Mouse (Mus musculus): ENCODE data around the gene Abcd1. TPM values are rescaled to one million over a fixed set of nuclear protein-coding genes. Genes with fewer than 3 reads are reported as not detected.
A peak's percentile ranks its signal among the peaks of the same experiment; 100 is the strongest.

The Abcd1 gene
- total RNA-seq (2014; rRNA removed) (8.6 and 9.3 TPM in 2 replicates), polyA plus RNA-seq (2012; rRNA removed) (24.3 and 26.2 TPM in 2 replicates)

DNA sequence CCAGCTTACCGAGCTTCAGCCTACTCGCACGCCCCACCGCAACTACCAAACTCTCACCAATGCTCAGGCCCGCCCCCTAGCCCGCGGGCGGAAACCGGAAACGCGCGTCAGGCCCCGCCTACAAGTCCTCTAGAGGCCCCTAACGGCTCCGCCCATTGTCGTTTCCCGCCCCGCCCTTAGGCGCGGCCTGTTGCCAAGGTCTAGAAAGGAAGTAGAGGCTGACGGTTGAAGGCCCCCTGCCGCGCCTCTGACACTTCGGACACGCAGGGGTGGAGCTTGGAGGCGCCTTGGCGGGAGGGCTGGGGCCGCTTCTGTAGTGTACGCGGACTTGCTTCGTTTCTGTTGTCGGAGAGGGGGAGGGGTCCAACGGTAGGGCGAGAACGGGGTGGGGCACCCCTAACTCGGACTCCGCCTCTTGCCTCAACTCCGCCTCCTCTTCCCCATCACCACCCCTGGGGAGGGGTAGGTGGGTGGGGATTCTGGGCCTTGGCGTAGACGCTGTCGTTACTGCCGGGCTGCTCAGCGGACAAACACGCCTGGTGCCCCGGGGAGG is at the start of gene Abcd1, which contains the start of gene Bcap31:
TSS of gene Abcd1 (plus strand) at position 489 of the 553 bp plus-strand sequence.
TSS of gene Bcap31 (minus strand) at position 67 of the 553 bp plus-strand sequence.
- TF ChIP-seq POLR2A (IDR thresholded peaks at IDR 0.05; ENCODE audit: extremely low read depth, insufficient read depth, low read length) (peak; percentile 22), CTCF (IDR thresholded peaks at IDR 0.05; ENCODE audit: low read depth, low read length) (no peak)

DNA sequence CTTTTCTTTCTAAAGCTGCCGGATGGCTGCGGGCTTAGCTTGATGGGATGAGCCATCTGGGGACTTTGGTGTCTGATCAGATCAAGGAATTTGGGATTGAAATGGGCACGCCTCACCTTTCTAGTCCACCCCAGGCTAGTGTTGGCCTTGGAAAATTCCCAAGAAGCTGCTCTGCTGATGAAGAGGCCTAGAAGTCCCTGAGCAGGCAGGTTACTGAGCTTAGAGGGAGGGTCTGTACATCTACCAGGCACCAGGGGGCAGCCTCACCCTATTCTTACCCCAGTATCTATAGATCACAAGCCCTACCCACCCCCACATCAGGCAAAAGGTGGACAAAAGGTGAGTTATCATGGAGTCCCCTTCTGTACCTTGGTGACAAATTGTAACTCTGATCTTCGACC is 44.4 kb upstream of the Abcd1 start:
- 66% methylated on average over 4 of the region's 4 CpGs for WGBS
- DNase-seq (ENCODE audit: extremely low read depth, low read depth, low spot score) = peak; percentile 22
- H3K79me2 ChIP-seq (ENCODE audit: control insufficient read depth, insufficient read depth, low read length) = no peaks in the 10 kb centered on the region
- H3K27ac ChIP-seq (replicated peaks; ENCODE audit: insufficient read depth, low read depth, low read length) = no peak overlapping the region
- H3K9ac ChIP-seq (ENCODE audit: low read depth, low read length) = no peak overlapping the region
- peak; percentile 61 for TF ChIP-seq CTCF (IDR thresholded peaks at IDR 0.05; ENCODE audit: low read depth, low read length)
- TF ChIP-seq POLR2A (IDR thresholded peaks at IDR 0.05; ENCODE audit: extremely low read depth, insufficient read depth, low read length) = no peak
- H3K27me3 ChIP-seq (ENCODE audit: control insufficient read depth, insufficient read depth, low read length) = no peaks in the 10 kb centered on the region
- H3K4me1 ChIP-seq (ENCODE audit: control insufficient read depth, insufficient read depth, low read length) = peaks cover 5% of the 10 kb centered on the region
- no peaks in the 10 kb centered on the region for H3K36me3 ChIP-seq (ENCODE audit: control insufficient read depth, insufficient read depth, low read length)
- no peak overlapping the region for H3K4me3 ChIP-seq (ENCODE audit: insufficient read depth, low read depth, low read length)

More for the DNA sequence above, at the start of gene Abcd1, which contains the start of gene Bcap31:
- Histone ChIP-seq H3K27ac (replicated peaks; ENCODE audit: insufficient read depth, low read depth, low read length) (peak within 1 kb of the TSS; percentile 90), H3K9ac (ENCODE audit: low read depth, low read length) (peak within 1 kb of the TSS; percentile 72), H3K79me2 (ENCODE audit: control insufficient read depth, insufficient read depth, low read length) (no peaks in the 10 kb centered on the region), H3K4me1 (ENCODE audit: control insufficient read depth, insufficient read depth, low read length) (peaks cover 14% of the 10 kb centered on the region), H3K4me3 (ENCODE audit: insufficient read depth, low read depth, low read length) (peak within 1 kb of the TSS; percentile 67), H3K36me3 (ENCODE audit: control insufficient read depth, insufficient read depth, low read length) (peaks cover 12% of the 10 kb centered on the region), H3K27me3 (ENCODE audit: control insufficient read depth, insufficient read depth, low read length) (no peaks in the 10 kb centered on the region)
- DNase-seq (ENCODE audit: extremely low read depth, low read depth, low spot score) = peak; percentile 85
- WGBS = under 1% methylated on average over 32 of the region's 45 CpGs

DNA sequence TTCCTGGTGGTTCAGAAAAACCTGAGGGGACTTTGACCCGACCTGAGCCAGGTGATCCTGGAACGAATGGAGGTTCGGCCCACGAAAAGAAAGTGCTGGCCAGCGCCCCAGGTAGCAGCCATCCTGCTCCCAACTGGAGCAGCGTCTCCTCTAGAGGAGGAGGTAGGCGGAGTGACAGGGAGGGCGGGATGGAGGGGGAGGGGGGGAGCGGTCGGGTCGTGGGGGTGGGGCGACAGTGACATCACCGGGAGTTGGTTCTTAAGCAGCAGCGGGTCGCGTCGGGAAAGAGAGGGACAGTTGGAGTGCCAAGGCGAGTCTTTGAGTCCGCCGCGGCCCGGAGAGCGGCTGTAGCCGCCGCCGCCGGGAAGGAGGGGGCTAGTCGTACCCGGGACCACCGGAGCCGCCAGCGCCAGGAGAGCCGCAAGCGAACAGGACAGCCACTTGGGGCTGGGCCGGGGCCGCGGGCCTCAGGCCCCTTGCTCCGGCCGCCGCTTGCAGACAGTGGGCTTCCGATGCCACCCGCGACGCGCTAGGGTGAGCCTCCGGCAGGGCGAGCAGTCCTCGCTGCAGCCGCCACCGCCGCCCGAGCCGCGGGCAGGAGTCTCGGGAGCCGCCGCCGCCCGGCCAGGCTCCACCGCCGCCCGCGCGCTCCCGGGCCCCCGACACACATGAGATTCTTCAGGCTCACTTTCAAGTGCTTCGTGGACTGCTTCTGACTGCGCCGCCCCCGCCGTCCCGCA is 43.3 kb upstream of the Abcd1 start, which contains the start of gene Slc6a8:
TSS of gene Slc6a8 (plus strand) at position 272 of the 740 bp plus-strand sequence.
- Histone ChIP-seq H3K27me3 (ENCODE audit: control insufficient read depth, insufficient read depth, low read length) (no peaks in the 10 kb centered on the region), H3K9ac (ENCODE audit: low read depth, low read length) (peak within 1 kb of the TSS; percentile 87), H3K4me1 (ENCODE audit: control insufficient read depth, insufficient read depth, low read length) (peaks cover 5% of the 10 kb centered on the region), H3K4me3 (ENCODE audit: insufficient read depth, low read depth, low read length) (peak within 1 kb of the TSS; percentile 63), H3K36me3 (ENCODE audit: control insufficient read depth, insufficient read depth, low read length) (no peaks in the 10 kb centered on the region), H3K27ac (replicated peaks; ENCODE audit: insufficient read depth, low read depth, low read length) (no peak within 1 kb of the TSS; the same call in 1 of the 2 replicates), H3K79me2 (ENCODE audit: control insufficient read depth, insufficient read depth, low read length) (no peaks in the 10 kb centered on the region)
- peak; percentile 23 for DNase-seq (ENCODE audit: extremely low read depth, low read depth, low spot score)
- under 1% methylated on average over 39 of the region's 72 CpGs for WGBS
- 0 out of 2 replicates have a peak, but pooled peaks have one; percentile 32 for TF ChIP-seq POLR2A (IDR thresholded peaks at IDR 0.05; ENCODE audit: extremely low read depth, insufficient read depth, low read length)
- no peak for TF ChIP-seq CTCF (IDR thresholded peaks at IDR 0.05; ENCODE audit: low read depth, low read length)

DNA sequence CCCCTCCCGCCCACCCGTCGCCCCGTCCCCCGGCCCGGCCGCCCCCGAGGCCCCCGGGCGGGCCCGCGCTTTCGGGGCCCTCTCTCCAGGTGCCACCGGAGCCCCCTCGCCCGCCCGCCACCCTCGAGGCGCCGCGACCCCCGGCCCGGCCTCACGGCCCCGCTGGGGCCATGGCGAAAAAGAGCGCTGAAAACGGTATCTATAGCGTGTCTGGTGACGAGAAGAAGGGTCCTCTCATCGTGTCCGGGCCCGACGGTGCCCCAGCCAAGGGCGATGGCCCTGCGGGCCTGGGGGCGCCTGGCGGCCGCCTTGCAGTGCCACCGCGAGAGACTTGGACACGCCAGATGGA is 42.8 kb upstream of the Abcd1 start:
- no peaks in the 10 kb centered on the region for H3K27me3 ChIP-seq (ENCODE audit: control insufficient read depth, insufficient read depth, low read length)
- peaks cover 5% of the 10 kb centered on the region for H3K4me1 ChIP-seq (ENCODE audit: control insufficient read depth, insufficient read depth, low read length)
- peak overlapping the region; percentile 55 for H3K9ac ChIP-seq (ENCODE audit: low read depth, low read length)
- TF ChIP-seq POLR2A (IDR thresholded peaks at IDR 0.05; ENCODE audit: extremely low read depth, insufficient read depth, low read length) (no peak), CTCF (IDR thresholded peaks at IDR 0.05; ENCODE audit: low read depth, low read length) (no peak)
- H3K4me3 ChIP-seq (ENCODE audit: insufficient read depth, low read depth, low read length) = peak overlapping the region; percentile 63
- DNase-seq (ENCODE audit: extremely low read depth, low read depth, low spot score) = no peak
- no peak overlapping the region for H3K27ac ChIP-seq (replicated peaks; ENCODE audit: insufficient read depth, low read depth, low read length)
- 3% methylated on average over 17 of the region's 42 CpGs for WGBS
- H3K79me2 ChIP-seq (ENCODE audit: control insufficient read depth, insufficient read depth, low read length) = no peaks in the 10 kb centered on the region
- no peaks in the 10 kb centered on the region for H3K36me3 ChIP-seq (ENCODE audit: control insufficient read depth, insufficient read depth, low read length)

DNA sequence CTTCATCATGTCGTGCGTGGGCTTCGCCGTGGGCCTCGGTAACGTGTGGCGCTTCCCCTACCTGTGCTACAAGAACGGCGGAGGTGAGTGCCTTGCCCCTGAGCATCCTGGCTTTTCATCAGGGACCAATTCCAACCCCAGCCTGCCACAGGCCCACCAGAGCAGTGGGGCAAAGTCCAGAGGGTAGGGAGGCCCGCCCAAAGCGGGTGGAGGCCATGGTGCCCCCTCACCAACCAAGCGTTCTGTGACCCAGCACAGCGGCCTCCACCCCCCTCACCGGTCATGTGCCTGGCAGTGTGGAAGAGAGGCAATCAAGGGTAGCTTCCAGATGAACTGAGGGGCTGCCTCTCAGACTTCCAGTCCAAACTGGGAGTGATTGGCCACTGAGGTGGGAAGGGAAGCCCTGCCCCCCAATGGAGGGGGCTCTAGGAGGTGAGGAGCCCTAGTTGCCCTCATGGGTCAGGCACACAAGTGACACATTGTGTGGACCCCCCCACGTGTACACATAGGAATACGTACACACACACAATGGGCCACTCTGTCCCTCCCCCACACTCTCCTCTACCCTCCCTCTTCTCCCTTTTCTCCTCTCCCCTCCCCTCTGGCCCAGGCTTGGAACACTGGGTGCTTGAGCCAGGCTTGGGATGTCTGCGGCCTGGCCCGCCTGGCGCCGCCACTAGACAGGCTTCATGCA is 42.3 kb upstream of the Abcd1 start:
- Histone ChIP-seq H3K27me3 (ENCODE audit: control insufficient read depth, insufficient read depth, low read length) (no peaks in the 10 kb centered on the region), H3K36me3 (ENCODE audit: control insufficient read depth, insufficient read depth, low read length) (no peaks in the 10 kb centered on the region), H3K79me2 (ENCODE audit: control insufficient read depth, insufficient read depth, low read length) (no peaks in the 10 kb centered on the region), H3K4me1 (ENCODE audit: control insufficient read depth, insufficient read depth, low read length) (peaks cover 5% of the 10 kb centered on the region), H3K9ac (ENCODE audit: low read depth, low read length) (peak overlapping the region; percentile 55), H3K27ac (replicated peaks; ENCODE audit: insufficient read depth, low read depth, low read length) (no peak overlapping the region), H3K4me3 (ENCODE audit: insufficient read depth, low read depth, low read length) (peak overlapping the region; percentile 63)
- DNase-seq (ENCODE audit: extremely low read depth, low read depth, low spot score) = no peak
- TF ChIP-seq POLR2A (IDR thresholded peaks at IDR 0.05; ENCODE audit: extremely low read depth, insufficient read depth, low read length) = no peak
- no peak for TF ChIP-seq CTCF (IDR thresholded peaks at IDR 0.05; ENCODE audit: low read depth, low read length)
- 44% methylated on average over 19 of the region's 20 CpGs for WGBS
